Mouse (Mus musculus): ENCODE measurements around the gene Acsf3. TPM values are rescaled to one million over a fixed set of nuclear protein-coding genes. Genes with fewer than 3 reads are reported as not detected.

The Acsf3 gene
- polyA plus RNA-seq, 1 experiment from 2014 or later: 8.5 TPM

DNA sequence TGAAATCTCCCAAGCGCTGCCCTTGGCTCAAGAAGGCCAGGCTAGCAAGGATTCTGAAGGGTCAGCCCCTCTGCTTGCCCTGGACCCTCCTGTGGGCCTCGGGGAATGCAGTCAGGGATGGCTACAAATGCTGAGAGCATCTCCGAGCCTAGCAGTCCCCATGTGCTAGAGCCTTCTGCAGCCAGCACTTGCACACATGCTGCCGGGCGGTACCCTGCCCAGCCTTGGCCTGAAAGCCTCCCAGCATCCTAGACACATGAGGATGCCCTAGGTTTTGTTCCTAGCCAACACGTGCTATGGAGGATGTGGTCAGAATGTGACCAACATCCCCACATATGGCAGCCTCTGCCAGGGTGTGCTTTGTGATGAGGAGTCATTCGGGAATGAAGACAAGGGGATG lies 79.1 kb downstream of the Acsf3 start:
- WGBS (ENCODE audit: insufficient replicate concordance): 60% methylated on average over 7 of the region's 7 CpGs
- H3K4me1 ChIP-seq (replicated peaks): no peaks in the 10 kb centered on the region
- peaks cover 58% of the 10 kb centered on the region for H3K27me3 ChIP-seq
- no peak overlapping the region for H3K9ac ChIP-seq
- no peak overlapping the region for H3K4me2 ChIP-seq
- H3K9me3 ChIP-seq (replicated peaks): no peaks in the 10 kb centered on the region
- H3K4me3 ChIP-seq (replicated peaks): no peak overlapping the region
- no peak for ATAC-seq (ENCODE audit: low read depth)
- no peak overlapping the region for H3K27ac ChIP-seq
- DNase-seq: no peak
- H3K36me3 ChIP-seq: no peaks in the 10 kb centered on the region

DNA sequence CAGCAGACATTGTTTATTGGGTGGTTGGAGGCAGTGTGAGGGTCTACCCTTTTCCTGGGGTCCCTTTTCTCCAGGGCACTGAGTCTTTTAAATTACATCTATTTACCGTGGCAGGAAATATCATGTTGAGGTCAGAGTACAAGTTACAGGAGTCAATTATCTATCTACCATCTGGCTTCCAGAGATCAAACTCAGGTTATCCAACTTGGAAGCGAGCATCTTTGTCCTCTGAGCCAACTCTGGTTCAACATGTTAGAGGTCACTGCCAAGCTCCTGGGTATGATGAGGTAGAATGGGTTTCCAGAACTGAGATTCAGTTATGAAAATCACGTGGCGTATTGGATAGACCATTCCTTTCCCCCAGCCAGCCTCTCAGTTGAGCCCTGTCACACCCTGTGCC lies 79.8 kb downstream of the Acsf3 start:
- ATAC-seq (ENCODE audit: low read depth) (no peak), DNase-seq (no peak)
- Histone ChIP-seq H3K27me3 (peaks cover 58% of the 10 kb centered on the region), H3K4me3 (replicated peaks) (no peak overlapping the region), H3K9me3 (replicated peaks) (no peaks in the 10 kb centered on the region), H3K9ac (no peak overlapping the region), H3K36me3 (no peaks in the 10 kb centered on the region), H3K27ac (no peak overlapping the region), H3K4me2 (no peak overlapping the region), H3K4me1 (replicated peaks) (peaks cover 6% of the 10 kb centered on the region; the same call in 1 of the 2 replicates)
- 61% methylated on average over 4 of the region's 4 CpGs for WGBS (ENCODE audit: insufficient replicate concordance)

DNA sequence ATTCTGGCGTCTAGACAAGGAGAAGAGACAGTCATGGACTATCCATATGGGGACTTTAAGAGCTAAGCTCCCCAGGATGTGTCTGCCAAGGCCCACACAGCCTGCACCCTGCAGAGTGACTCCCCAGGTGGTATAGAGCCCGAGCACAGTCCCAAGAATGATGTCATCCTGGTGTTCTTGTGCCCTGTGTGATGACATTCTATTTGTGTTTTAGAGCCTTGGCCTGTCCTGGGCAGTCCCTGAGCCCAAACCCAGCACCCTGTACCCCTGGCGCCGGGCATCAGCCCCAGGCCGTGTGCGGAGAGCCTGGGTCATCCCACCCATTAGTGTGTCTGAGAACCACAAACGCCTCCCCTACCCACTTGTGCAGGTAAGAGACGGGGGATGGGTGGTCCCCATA lies 81.0 kb downstream of the Acsf3 start:
- WGBS (ENCODE audit: insufficient replicate concordance): 66% methylated on average over 8 of the region's 8 CpGs
- peaks cover 54% of the 10 kb centered on the region for H3K27me3 ChIP-seq
- ATAC-seq (ENCODE audit: low read depth): no peak

DNA sequence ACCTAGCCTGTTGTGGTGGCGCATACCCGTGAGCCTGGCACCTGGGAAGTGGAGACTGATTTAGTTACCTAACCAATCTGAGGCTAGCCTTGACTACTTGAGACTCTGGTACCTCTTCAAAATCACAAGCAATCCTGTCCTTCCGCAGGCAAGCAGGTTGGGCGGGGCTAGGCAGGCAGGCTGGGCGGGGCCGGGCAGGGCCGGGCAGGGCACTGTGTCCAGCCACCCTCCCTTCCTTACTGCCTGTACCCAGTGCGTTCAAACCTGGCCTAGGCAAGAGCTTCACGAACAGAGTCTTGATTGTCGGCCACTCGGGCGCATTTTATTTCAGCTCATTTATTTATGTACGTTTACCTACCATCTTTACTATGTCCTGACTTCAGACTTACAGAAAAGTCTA lies 84.6 kb downstream of the Acsf3 start:
- Histone ChIP-seq H3K9ac (no peak overlapping the region), H3K27me3 (peaks cover 40% of the 10 kb centered on the region), H3K4me1 (replicated peaks) (peaks cover 7% of the 10 kb centered on the region), H3K9me3 (replicated peaks) (no peaks in the 10 kb centered on the region), H3K36me3 (no peaks in the 10 kb centered on the region), H3K4me3 (replicated peaks) (no peak overlapping the region), H3K4me2 (no peak overlapping the region), H3K27ac (no peak overlapping the region)
- no peak for ATAC-seq (ENCODE audit: low read depth)
- no peak for DNase-seq
- 48% methylated on average over 13 of the region's 13 CpGs for WGBS (ENCODE audit: insufficient replicate concordance)

More for the DNA sequence above, 81.0 kb downstream of the Acsf3 start:
- no peaks in the 10 kb centered on the region for H3K36me3 ChIP-seq
- H3K4me2 ChIP-seq: no peak overlapping the region
- no peak overlapping the region for H3K27ac ChIP-seq
- no peak overlapping the region for H3K4me3 ChIP-seq (replicated peaks)
- no peaks in the 10 kb centered on the region for H3K9me3 ChIP-seq (replicated peaks)
- DNase-seq: no peak
- H3K4me1 ChIP-seq (replicated peaks): peaks cover 7% of the 10 kb centered on the region; the same call in 1 of the 2 replicates
- H3K9ac ChIP-seq: no peak overlapping the region

DNA sequence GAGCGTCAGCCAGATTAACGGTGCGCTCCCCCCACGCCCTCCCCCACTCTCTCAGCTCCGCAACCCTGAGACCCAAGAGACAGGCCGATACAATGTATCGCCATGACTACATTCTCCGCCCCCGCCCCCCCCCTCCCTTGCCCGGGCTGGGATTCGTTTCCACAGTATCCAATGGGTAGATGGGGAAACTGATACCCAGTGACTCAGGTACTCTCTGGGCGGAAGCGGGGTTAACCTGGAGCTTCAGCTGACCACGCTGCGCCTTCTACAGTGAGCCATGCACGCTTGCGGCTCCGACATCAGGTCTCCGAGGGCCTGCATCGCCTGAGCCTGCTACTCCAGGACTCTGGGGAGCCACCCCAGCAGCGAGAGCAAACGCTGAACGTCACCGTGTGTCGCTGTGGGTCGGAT lies 89.4 kb downstream of the Acsf3 start:
- Histone ChIP-seq H3K4me3 (replicated peaks) (no peak overlapping the region), H3K9me3 (replicated peaks) (no peaks in the 10 kb centered on the region), H3K27ac (no peak overlapping the region), H3K27me3 (peaks cover 45% of the 10 kb centered on the region), H3K36me3 (no peaks in the 10 kb centered on the region), H3K4me1 (replicated peaks) (peaks cover 5% of the 10 kb centered on the region), H3K9ac (no peak overlapping the region), H3K4me2 (peak overlapping the region; percentile 23; the same call in 1 of the 2 replicates)
- DNase-seq (no peak), ATAC-seq (ENCODE audit: low read depth) (no peak)
- 50% methylated on average over 26 of the region's 26 CpGs for WGBS (ENCODE audit: insufficient replicate concordance)

DNA sequence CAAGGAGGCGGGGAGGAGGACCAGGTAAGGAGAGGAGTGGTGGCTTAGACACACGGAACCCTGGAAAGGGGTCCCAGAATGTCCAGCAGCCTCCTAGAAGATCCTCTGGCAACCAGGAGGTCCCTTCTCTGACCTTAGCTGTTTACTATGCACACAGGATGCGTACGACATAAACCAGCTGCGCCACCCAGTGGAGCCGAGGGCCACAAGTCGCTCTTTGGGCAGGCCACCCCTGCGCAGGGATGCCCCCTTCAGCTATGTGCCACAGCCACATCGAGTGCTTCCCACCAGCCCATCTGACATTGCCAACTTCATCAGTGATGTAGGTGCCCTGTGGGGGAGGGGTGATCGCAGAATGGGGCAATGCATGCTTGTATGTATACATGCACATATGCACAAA lies 90.2 kb downstream of the Acsf3 start:
- 45% methylated on average over 10 of the region's 10 CpGs for WGBS (ENCODE audit: insufficient replicate concordance)
- no peak for ATAC-seq (ENCODE audit: low read depth)

DNA sequence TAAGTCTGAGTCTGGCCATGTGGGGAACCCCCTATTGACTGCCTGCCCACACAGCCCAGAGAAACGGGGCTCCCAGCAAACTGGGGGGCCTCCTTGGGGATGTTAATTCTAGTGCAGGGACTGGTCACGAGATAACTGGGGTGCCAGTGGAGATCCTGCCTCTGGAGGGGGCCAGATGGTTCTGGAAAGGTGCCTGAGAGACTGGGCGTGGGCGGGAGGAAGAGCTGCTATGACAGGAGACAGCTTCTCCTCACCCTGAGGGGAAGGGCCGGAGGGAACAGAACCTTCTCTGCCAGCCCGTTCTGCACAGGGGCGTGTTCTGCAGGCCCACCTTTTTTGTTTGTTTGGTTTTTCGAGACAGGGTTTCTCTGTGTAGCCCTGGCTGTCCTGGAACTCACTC lies 90.9 kb downstream of the Acsf3 start:
- Histone ChIP-seq H3K36me3 (no peaks in the 10 kb centered on the region), H3K4me3 (replicated peaks) (no peak overlapping the region), H3K4me1 (replicated peaks) (peaks cover 13% of the 10 kb centered on the region), H3K27ac (no peak overlapping the region), H3K9ac (no peak overlapping the region), H3K9me3 (replicated peaks) (no peaks in the 10 kb centered on the region), H3K4me2 (no peak overlapping the region), H3K27me3 (peaks cover 36% of the 10 kb centered on the region)
- no peak for ATAC-seq (ENCODE audit: low read depth)
- WGBS (ENCODE audit: insufficient replicate concordance): 52% methylated on average over 8 of the region's 8 CpGs
- DNase-seq: no peak

More for the DNA sequence above, 90.2 kb downstream of the Acsf3 start:
- H3K36me3 ChIP-seq: no peaks in the 10 kb centered on the region
- H3K9ac ChIP-seq: no peak overlapping the region
- H3K9me3 ChIP-seq (replicated peaks): no peaks in the 10 kb centered on the region
- H3K27ac ChIP-seq: no peak overlapping the region
- 0 out of 2 replicates have a peak overlapping the region, but pooled peaks have one; percentile 23 for H3K4me2 ChIP-seq
- H3K27me3 ChIP-seq: peaks cover 40% of the 10 kb centered on the region
- no peak overlapping the region for H3K4me3 ChIP-seq (replicated peaks)
- peaks cover 8% of the 10 kb centered on the region for H3K4me1 ChIP-seq (replicated peaks)
- no peak for DNase-seq

Other genes with a start within 250 kb of the Acsf3 start
- 13.9 and 14.2 TPM in 2 replicates for gene Piezo1, start 224.2 kb upstream of the Acsf3 start, polyA plus RNA-seq (2015; fragmentation: Nextera tagmentation; extraction: Ambion mirVana)
- gene Cdt1, start 207.5 kb upstream of the Acsf3 start, polyA plus RNA-seq (2015; fragmentation: Nextera tagmentation; extraction: Ambion mirVana): 60.6 and 64.3 TPM in 2 replicates
- gene Aprt, start 198.6 kb upstream of the Acsf3 start, polyA plus RNA-seq (2015; fragmentation: Nextera tagmentation; extraction: Ambion mirVana): 198 and 218 TPM in 2 replicates
- gene Galns, start 164.0 kb upstream of the Acsf3 start, polyA plus RNA-seq (2015; fragmentation: Nextera tagmentation; extraction: Ambion mirVana): 4.0 and 4.4 TPM in 2 replicates
- 23.2 and 26.7 TPM in 2 replicates for gene Trappc2l, start 163.8 kb upstream of the Acsf3 start, polyA plus RNA-seq (2015; fragmentation: Nextera tagmentation; extraction: Ambion mirVana)
- gene Pabpn1l, start 152.7 kb upstream of the Acsf3 start, polyA plus RNA-seq (2015; fragmentation: Nextera tagmentation; extraction: Ambion mirVana): not detected in 2 replicates
- 4.5 and 5.7 TPM in 2 replicates for gene Cbfa2t3, start 76.4 kb upstream of the Acsf3 start, polyA plus RNA-seq (2015; fragmentation: Nextera tagmentation; extraction: Ambion mirVana)
- 0.31 and 0.65 TPM in 2 replicates for gene Cdh15, start 72.5 kb downstream of the Acsf3 start, polyA plus RNA-seq (2015; fragmentation: Nextera tagmentation; extraction: Ambion mirVana)